Mouse (Mus musculus): ENCODE results near the gene Serpinf2. TPM values are rescaled to one million over a fixed set of nuclear protein-coding genes. Genes with fewer than 3 reads are reported as not detected.
A peak's percentile ranks its signal among the peaks of the same experiment; 100 is the strongest.

Gene Serpinf2
- 0.27 TPM in 2 replicates for polyA plus RNA-seq (2014; fragmentation: Nextera tagmentation; extraction: Ambion mirVana)

GRCm38 (mm10) chr11:75439363-75439762 is at the start of gene Serpinf2:
Gene Serpinf2 (minus strand): TSS chr11:75439591.
- peaks cover 6% of the 10 kb centered on the region for H3K36me3 ChIP-seq (ENCODE audit: control insufficient read depth, insufficient read depth, low read length)
- no peak within 1 kb of the TSS for H3K4me3 ChIP-seq (ENCODE audit: low read depth, low read length)
- H3K27ac ChIP-seq (ENCODE audit: low read depth, low read length): no peak within 1 kb of the TSS
- no peak within 1 kb of the TSS for H3K4me2 ChIP-seq (ENCODE audit: low read depth, low read length)
- no peaks in the 10 kb centered on the region for H3K4me1 ChIP-seq (ENCODE audit: control insufficient read depth, insufficient read depth, low read length)
- no peaks in the 10 kb centered on the region for H3K9me3 ChIP-seq (ENCODE audit: control insufficient read depth, low read length)
- no peak within 1 kb of the TSS for H3K9ac ChIP-seq (replicated peaks; ENCODE audit: low read depth, low read length)
- WGBS: 93% methylated on average over 6 of the region's 6 CpGs
- ATAC-seq (ENCODE audit: low read depth): no peak
- no peaks in the 10 kb centered on the region for H3K27me3 ChIP-seq (ENCODE audit: control insufficient read depth, insufficient read depth, low read length)

GRCm38 (mm10) chr11:75487496-75487895 is 48.1 kb upstream of the Serpinf2 start:
- WGBS: 41% methylated on average over 6 of the region's 6 CpGs
- Histone ChIP-seq H3K9me3 (ENCODE audit: control insufficient read depth, low read length) (no peaks in the 10 kb centered on the region), H3K9ac (replicated peaks; ENCODE audit: low read depth, low read length) (peak overlapping the region; percentile 90), H3K27ac (ENCODE audit: low read depth, low read length) (no peak overlapping the region), H3K27me3 (ENCODE audit: control insufficient read depth, insufficient read depth, low read length) (no peaks in the 10 kb centered on the region), H3K4me2 (ENCODE audit: low read depth, low read length) (peak overlapping the region; percentile 95), H3K4me3 (ENCODE audit: low read depth, low read length) (peak overlapping the region; percentile 100), H3K4me1 (ENCODE audit: control insufficient read depth, insufficient read depth, low read length) (peaks cover 9% of the 10 kb centered on the region), H3K36me3 (ENCODE audit: control insufficient read depth, insufficient read depth, low read length) (peaks cover 27% of the 10 kb centered on the region)
- no peak for ATAC-seq (ENCODE audit: low read depth)

GRCm38 (mm10) chr11:75486601-75487285 is 47.4 kb upstream of the Serpinf2 start, which contains the start of gene Prpf8:
Gene Prpf8 (plus strand): TSS chr11:75486816.
- H3K27me3 ChIP-seq (ENCODE audit: control insufficient read depth, insufficient read depth, low read length): no peaks in the 10 kb centered on the region
- H3K27ac ChIP-seq (ENCODE audit: low read depth, low read length): peak within 1 kb of the TSS; percentile 77
- under 1% methylated on average over 52 of the region's 52 CpGs for WGBS
- H3K9me3 ChIP-seq (ENCODE audit: control insufficient read depth, low read length): no peaks in the 10 kb centered on the region
- peaks cover 9% of the 10 kb centered on the region for H3K4me1 ChIP-seq (ENCODE audit: control insufficient read depth, insufficient read depth, low read length)
- peak within 1 kb of the TSS; percentile 100 for H3K4me3 ChIP-seq (ENCODE audit: low read depth, low read length)
- peaks cover 19% of the 10 kb centered on the region for H3K36me3 ChIP-seq (ENCODE audit: control insufficient read depth, insufficient read depth, low read length)
- peak within 1 kb of the TSS; percentile 90 for H3K9ac ChIP-seq (replicated peaks; ENCODE audit: low read depth, low read length)
- H3K4me2 ChIP-seq (ENCODE audit: low read depth, low read length): peak within 1 kb of the TSS; percentile 95
- ATAC-seq (ENCODE audit: low read depth): peak; percentile 100

GRCm38 (mm10) chr11:75486192-75486591 is 46.8 kb upstream of the Serpinf2 start:
- Histone ChIP-seq H3K9ac (replicated peaks; ENCODE audit: low read depth, low read length) (peak overlapping the region; percentile 90; the same call in 1 of the 2 replicates), H3K4me3 (ENCODE audit: low read depth, low read length) (peak overlapping the region; percentile 100; the same call in 1 of the 2 replicates), H3K36me3 (ENCODE audit: control insufficient read depth, insufficient read depth, low read length) (peaks cover 14% of the 10 kb centered on the region), H3K27ac (ENCODE audit: low read depth, low read length) (0 out of 2 replicates have a peak overlapping the region, but pooled peaks have one; percentile 10), H3K9me3 (ENCODE audit: control insufficient read depth, low read length) (no peaks in the 10 kb centered on the region), H3K4me1 (ENCODE audit: control insufficient read depth, insufficient read depth, low read length) (peaks cover 9% of the 10 kb centered on the region), H3K4me2 (ENCODE audit: low read depth, low read length) (peak overlapping the region; percentile 42), H3K27me3 (ENCODE audit: control insufficient read depth, insufficient read depth, low read length) (no peaks in the 10 kb centered on the region)
- WGBS: 15% methylated on average over 3 of the region's 3 CpGs
- ATAC-seq (ENCODE audit: low read depth): peak; percentile 15; the same call in 1 of the 2 replicates

GRCm38 (mm10) chr11:75473376-75473775 is 34.0 kb upstream of the Serpinf2 start:
- ATAC-seq (ENCODE audit: low read depth): no peak
- no peak overlapping the region for H3K27ac ChIP-seq (ENCODE audit: low read depth, low read length)
- no peak overlapping the region for H3K4me3 ChIP-seq (ENCODE audit: low read depth, low read length)
- H3K27me3 ChIP-seq (ENCODE audit: control insufficient read depth, insufficient read depth, low read length): no peaks in the 10 kb centered on the region
- H3K36me3 ChIP-seq (ENCODE audit: control insufficient read depth, insufficient read depth, low read length): no peaks in the 10 kb centered on the region
- no peak overlapping the region for H3K4me2 ChIP-seq (ENCODE audit: low read depth, low read length)
- H3K9ac ChIP-seq (replicated peaks; ENCODE audit: low read depth, low read length): no peak overlapping the region
- no peaks in the 10 kb centered on the region for H3K4me1 ChIP-seq (ENCODE audit: control insufficient read depth, insufficient read depth, low read length)
- H3K9me3 ChIP-seq (ENCODE audit: control insufficient read depth, low read length): no peaks in the 10 kb centered on the region
- WGBS: 73% methylated on average over 7 of the region's 7 CpGs

GRCm38 (mm10) chr11:75472469-75473081 is 33.2 kb upstream of the Serpinf2 start:
- no peak overlapping the region for H3K9ac ChIP-seq (replicated peaks; ENCODE audit: low read depth, low read length)
- no peaks in the 10 kb centered on the region for H3K27me3 ChIP-seq (ENCODE audit: control insufficient read depth, insufficient read depth, low read length)
- H3K4me3 ChIP-seq (ENCODE audit: low read depth, low read length): no peak overlapping the region
- H3K27ac ChIP-seq (ENCODE audit: low read depth, low read length): no peak overlapping the region
- 89% methylated on average over 11 of the region's 11 CpGs for WGBS
- no peaks in the 10 kb centered on the region for H3K4me1 ChIP-seq (ENCODE audit: control insufficient read depth, insufficient read depth, low read length)
- no peaks in the 10 kb centered on the region for H3K36me3 ChIP-seq (ENCODE audit: control insufficient read depth, insufficient read depth, low read length)
- no peak for ATAC-seq (ENCODE audit: low read depth)
- H3K9me3 ChIP-seq (ENCODE audit: control insufficient read depth, low read length): no peaks in the 10 kb centered on the region
- no peak overlapping the region for H3K4me2 ChIP-seq (ENCODE audit: low read depth, low read length)

GRCm38 (mm10) chr11:75470675-75471074 is 31.3 kb upstream of the Serpinf2 start:
- H3K4me1 ChIP-seq (ENCODE audit: control insufficient read depth, insufficient read depth, low read length): no peaks in the 10 kb centered on the region
- WGBS: 86% methylated on average over 3 of the region's 3 CpGs
- no peak overlapping the region for H3K4me2 ChIP-seq (ENCODE audit: low read depth, low read length)
- no peak overlapping the region for H3K9ac ChIP-seq (replicated peaks; ENCODE audit: low read depth, low read length)
- no peak for ATAC-seq (ENCODE audit: low read depth)
- H3K27me3 ChIP-seq (ENCODE audit: control insufficient read depth, insufficient read depth, low read length): no peaks in the 10 kb centered on the region
- H3K4me3 ChIP-seq (ENCODE audit: low read depth, low read length): no peak overlapping the region
- no peaks in the 10 kb centered on the region for H3K36me3 ChIP-seq (ENCODE audit: control insufficient read depth, insufficient read depth, low read length)
- no peaks in the 10 kb centered on the region for H3K9me3 ChIP-seq (ENCODE audit: control insufficient read depth, low read length)
- H3K27ac ChIP-seq (ENCODE audit: low read depth, low read length): no peak overlapping the region

- 0 out of 2 replicates have a peak, but pooled peaks cover 6% of the 10 kb centered on the region for H3K36me3 ChIP-seq (ENCODE audit: control insufficient read depth, insufficient read depth, low read length)
- H3K27ac ChIP-seq (ENCODE audit: low read depth, low read length): no peak overlapping the region
- ATAC-seq (ENCODE audit: low read depth): no peak
- H3K4me3 ChIP-seq (ENCODE audit: low read depth, low read length): no peak overlapping the region
- H3K4me2 ChIP-seq (ENCODE audit: low read depth, low read length): no peak overlapping the region
- H3K4me1 ChIP-seq (ENCODE audit: control insufficient read depth, insufficient read depth, low read length): no peaks in the 10 kb centered on the region
- H3K9me3 ChIP-seq (ENCODE audit: control insufficient read depth, low read length): no peaks in the 10 kb centered on the region
- WGBS: 91% methylated on average over 4 of the region's 4 CpGs
- H3K27me3 ChIP-seq (ENCODE audit: control insufficient read depth, insufficient read depth, low read length): no peaks in the 10 kb centered on the region
- no peak overlapping the region for H3K9ac ChIP-seq (replicated peaks; ENCODE audit: low read depth, low read length)
Measured at GRCm38 (mm10) chr11:75469261-75469660, 29.9 kb upstream of the Serpinf2 start.

GRCm38 (mm10) chr11:75468410-75468809 is 29.0 kb upstream of the Serpinf2 start:
- ATAC-seq (ENCODE audit: low read depth): no peak
- H3K4me3 ChIP-seq (ENCODE audit: low read depth, low read length): peak overlapping the region; percentile 21; the same call in 1 of the 2 replicates

More at GRCm38 (mm10) chr11:75468410-75468809, 29.0 kb upstream of the Serpinf2 start:
- WGBS: 75% methylated on average over 7 of the region's 7 CpGs
- Histone ChIP-seq H3K4me1 (ENCODE audit: control insufficient read depth, insufficient read depth, low read length) (no peaks in the 10 kb centered on the region), H3K27ac (ENCODE audit: low read depth, low read length) (no peak overlapping the region), H3K9me3 (ENCODE audit: control insufficient read depth, low read length) (no peaks in the 10 kb centered on the region), H3K4me2 (ENCODE audit: low read depth, low read length) (peak overlapping the region; percentile 45), H3K9ac (replicated peaks; ENCODE audit: low read depth, low read length) (peak overlapping the region; percentile 28; the same call in 1 of the 2 replicates), H3K36me3 (ENCODE audit: control insufficient read depth, insufficient read depth, low read length) (0 out of 2 replicates have a peak, but pooled peaks cover 6% of the 10 kb centered on the region), H3K27me3 (ENCODE audit: control insufficient read depth, insufficient read depth, low read length) (no peaks in the 10 kb centered on the region)

Measured in neural tube, embryonic 14.5 days (tissue).